Mouse (Mus musculus): ENCODE data around the gene Idh1. TPM values are rescaled to one million over a fixed set of nuclear protein-coding genes. Genes with fewer than 3 reads are reported as not detected.

Gene Idh1
- total and polyA plus RNA-seq, 2 experiments from 2014 or later: 201 to 346 TPM

DNA sequence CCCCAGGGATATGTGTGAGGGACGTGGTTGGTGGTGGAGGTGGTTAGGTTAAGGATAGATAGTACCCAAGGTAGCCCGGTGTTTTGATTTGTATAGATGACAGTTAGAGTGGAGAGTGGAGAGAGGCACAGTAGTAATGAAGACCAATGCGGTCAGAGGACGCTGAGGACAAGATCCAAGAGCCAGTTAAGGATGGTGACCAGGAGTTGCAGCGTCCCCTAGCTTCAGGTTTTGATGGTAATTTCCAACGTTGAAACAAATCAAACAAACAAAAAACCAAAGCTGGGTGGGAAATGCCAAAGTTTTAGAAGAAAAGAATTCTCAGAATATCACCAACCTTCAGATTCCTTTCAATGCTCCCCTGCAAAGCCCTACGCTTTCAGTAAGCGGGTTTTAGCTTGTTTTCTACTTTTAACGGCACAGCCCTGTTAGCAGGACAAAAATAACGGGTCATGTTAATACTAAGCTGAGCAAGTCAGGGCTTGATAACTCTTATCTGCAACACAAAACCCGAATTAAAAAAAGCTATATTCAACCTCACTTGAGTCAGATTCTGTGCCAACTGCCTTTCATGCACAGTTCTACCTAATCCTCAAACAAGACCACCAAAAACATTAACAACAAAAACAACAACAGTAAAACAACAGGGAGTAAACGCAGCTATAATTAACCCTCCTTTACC is 635 bp downstream of the Idh1 start:
- ATAC-seq (no peak), DNase-seq (ENCODE audit: low spot score) (peak; percentile 22)
- H3K4me1 ChIP-seq (ENCODE audit: insufficient read depth, low read length): no peaks in the 10 kb centered on the region; the same call in 1 of the 2 replicates
- peak overlapping the region; percentile 64; the same call in 1 of the 2 replicates for H3K9ac ChIP-seq (replicated peaks; ENCODE audit: low read length)
- 21% methylated on average over 12 of the region's 12 CpGs for WGBS
- no peaks in the 10 kb centered on the region for H3K9me3 ChIP-seq (ENCODE audit: low read length)
- peak; percentile 59 for TF ChIP-seq CTCF (IDR thresholded peaks at IDR 0.05; ENCODE audit: low read depth)
- no peaks in the 10 kb centered on the region for H3K27me3 ChIP-seq (ENCODE audit: insufficient read depth, low read length)
- H3K4me3 ChIP-seq (ENCODE audit: low read length): peak overlapping the region; percentile 93
- 0 out of 2 replicates have a peak overlapping the region, but pooled peaks have one; percentile 32 for H3K27ac ChIP-seq
- H3K4me2 ChIP-seq (ENCODE audit: low read depth, low read length): peak overlapping the region; percentile 66
- H3K36me3 ChIP-seq (ENCODE audit: insufficient read depth, low read length): no peaks in the 10 kb centered on the region

DNA sequence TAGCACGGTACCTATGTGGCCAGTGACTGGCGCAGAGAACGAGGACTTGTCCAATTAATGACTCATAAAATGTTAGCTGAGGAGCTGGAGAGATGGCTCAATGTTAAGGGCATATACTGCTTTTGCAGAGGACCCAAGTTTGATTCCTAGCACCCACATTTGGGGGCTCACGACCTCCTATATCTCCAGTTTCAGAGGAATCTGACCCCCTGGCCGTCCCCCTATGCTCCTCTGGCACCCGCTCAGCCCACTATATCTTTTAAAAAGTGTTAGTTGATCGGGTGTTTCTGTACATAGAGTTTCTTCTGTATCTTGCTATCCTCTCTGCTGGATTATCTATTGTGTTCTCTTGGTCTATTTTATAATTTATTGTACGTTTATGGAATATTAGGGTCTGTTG is 1.3 kb downstream of the Idh1 start:
- Histone ChIP-seq H3K27me3 (ENCODE audit: insufficient read depth, low read length) (no peaks in the 10 kb centered on the region), H3K36me3 (ENCODE audit: insufficient read depth, low read length) (no peaks in the 10 kb centered on the region), H3K4me2 (ENCODE audit: low read depth, low read length) (no peak overlapping the region), H3K4me1 (ENCODE audit: insufficient read depth, low read length) (no peaks in the 10 kb centered on the region; the same call in 1 of the 2 replicates), H3K4me3 (ENCODE audit: low read length) (no peak overlapping the region), H3K9ac (replicated peaks; ENCODE audit: low read length) (no peak overlapping the region), H3K27ac (no peak overlapping the region), H3K9me3 (ENCODE audit: low read length) (no peaks in the 10 kb centered on the region)
- 90% methylated on average over 8 of the region's 8 CpGs for WGBS
- no peak for TF ChIP-seq CTCF (IDR thresholded peaks at IDR 0.05; ENCODE audit: low read depth)
- ATAC-seq (no peak), DNase-seq (ENCODE audit: low spot score) (no peak)

DNA sequence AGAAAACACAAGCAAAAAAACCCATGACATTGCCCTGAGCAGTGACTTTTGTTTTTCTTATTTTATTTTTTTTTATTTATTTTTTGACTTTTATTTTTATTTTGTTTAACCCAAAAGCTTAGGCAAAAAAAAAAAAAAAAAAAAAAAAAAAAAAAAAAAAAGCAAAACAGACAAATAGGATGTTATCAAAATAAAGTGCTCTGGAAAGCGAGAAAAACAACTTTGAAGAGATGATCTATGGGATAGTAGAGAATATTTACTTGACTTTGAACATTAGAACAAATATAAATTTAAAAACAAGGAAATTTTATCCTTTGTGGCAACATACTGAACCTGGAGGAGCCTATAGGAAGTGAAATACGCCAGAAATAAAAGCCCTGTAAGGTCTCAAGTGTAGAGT is 2.3 kb downstream of the Idh1 start:
- Histone ChIP-seq H3K4me3 (ENCODE audit: low read length) (no peak overlapping the region), H3K4me1 (ENCODE audit: insufficient read depth, low read length) (no peaks in the 10 kb centered on the region; the same call in 1 of the 2 replicates), H3K4me2 (ENCODE audit: low read depth, low read length) (no peak overlapping the region), H3K36me3 (ENCODE audit: insufficient read depth, low read length) (no peaks in the 10 kb centered on the region), H3K27me3 (ENCODE audit: insufficient read depth, low read length) (no peaks in the 10 kb centered on the region), H3K27ac (no peak overlapping the region), H3K9me3 (ENCODE audit: low read length) (no peaks in the 10 kb centered on the region), H3K9ac (replicated peaks; ENCODE audit: low read length) (no peak overlapping the region)
- no peak for TF ChIP-seq CTCF (IDR thresholded peaks at IDR 0.05; ENCODE audit: low read depth)
- ATAC-seq: no peak
- DNase-seq (ENCODE audit: low spot score): no peak
- 95% methylated on average over 2 of the region's 2 CpGs for WGBS

DNA sequence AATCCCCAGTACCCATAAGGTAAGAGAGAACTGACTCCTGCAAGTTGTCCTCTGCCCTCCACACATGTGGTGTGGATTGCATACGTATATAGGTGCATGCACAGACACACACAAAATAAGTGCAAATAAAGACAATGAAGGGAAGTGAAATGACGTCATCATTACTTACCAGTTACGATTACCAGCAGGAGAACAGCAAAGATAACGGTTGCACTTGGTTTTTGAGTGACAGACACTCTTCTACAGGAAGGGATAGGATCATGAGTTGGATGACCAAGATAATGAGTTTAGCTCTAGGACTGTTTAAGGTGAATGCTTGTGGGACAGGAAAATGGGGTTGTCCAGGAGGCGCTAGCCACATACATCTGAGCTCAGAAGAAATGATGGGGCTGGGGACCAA is 4.8 kb downstream of the Idh1 start:
- WGBS: 91% methylated on average over 5 of the region's 5 CpGs
- no peak overlapping the region for H3K27ac ChIP-seq
- H3K9ac ChIP-seq (replicated peaks; ENCODE audit: low read length): no peak overlapping the region
- no peaks in the 10 kb centered on the region for H3K36me3 ChIP-seq (ENCODE audit: insufficient read depth, low read length)
- H3K27me3 ChIP-seq (ENCODE audit: insufficient read depth, low read length): no peaks in the 10 kb centered on the region
- peaks cover 7% of the 10 kb centered on the region; the same call in 1 of the 2 replicates for H3K4me1 ChIP-seq (ENCODE audit: insufficient read depth, low read length)
- TF ChIP-seq CTCF (IDR thresholded peaks at IDR 0.05; ENCODE audit: low read depth): no peak
- H3K4me2 ChIP-seq (ENCODE audit: low read depth, low read length): no peak overlapping the region
- H3K4me3 ChIP-seq (ENCODE audit: low read length): no peak overlapping the region
- no peak for ATAC-seq
- no peaks in the 10 kb centered on the region for H3K9me3 ChIP-seq (ENCODE audit: low read length)
- no peak for DNase-seq (ENCODE audit: low spot score)

DNA sequence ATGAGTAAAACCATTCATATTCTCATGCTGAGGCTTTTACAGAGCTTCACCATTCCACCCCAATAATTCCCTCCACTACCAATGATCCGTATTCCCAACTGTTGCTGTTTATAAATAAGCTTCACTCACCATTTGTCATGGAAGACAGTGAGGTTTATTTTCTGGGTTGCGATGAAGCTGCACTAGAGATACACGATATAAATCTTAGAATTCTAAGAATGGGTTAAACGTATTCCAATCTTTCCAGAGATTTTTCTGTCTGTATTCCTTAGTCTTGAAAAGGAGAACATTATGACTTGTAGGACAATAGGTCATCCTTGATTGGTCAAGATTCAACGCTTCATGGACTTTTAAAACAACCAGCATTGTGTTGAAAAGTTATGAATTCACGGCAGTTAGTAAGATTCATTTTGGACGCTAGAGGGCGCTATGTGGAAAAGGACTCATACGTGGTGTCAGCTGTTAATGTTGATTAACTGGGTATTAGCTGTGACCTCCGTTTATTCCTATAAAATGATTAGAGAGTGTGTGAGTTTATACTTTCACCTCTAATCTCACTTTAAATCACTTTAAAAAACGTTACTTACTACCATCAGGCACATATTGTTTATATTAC is 6.6 kb downstream of the Idh1 start:
- H3K27ac ChIP-seq: peak overlapping the region; percentile 92
- no peaks in the 10 kb centered on the region for H3K36me3 ChIP-seq (ENCODE audit: insufficient read depth, low read length)
- H3K9me3 ChIP-seq (ENCODE audit: low read length): no peaks in the 10 kb centered on the region
- DNase-seq (ENCODE audit: low spot score) (peak; percentile 93), ATAC-seq (no peak)
- no peaks in the 10 kb centered on the region for H3K27me3 ChIP-seq (ENCODE audit: insufficient read depth, low read length)
- peak overlapping the region; percentile 81 for H3K9ac ChIP-seq (replicated peaks; ENCODE audit: low read length)
- peak overlapping the region; percentile 91 for H3K4me3 ChIP-seq (ENCODE audit: low read length)
- peaks cover 9% of the 10 kb centered on the region; the same call in 1 of the 2 replicates for H3K4me1 ChIP-seq (ENCODE audit: insufficient read depth, low read length)
- WGBS: 3% methylated on average over 11 of the region's 11 CpGs
- TF ChIP-seq CTCF (IDR thresholded peaks at IDR 0.05; ENCODE audit: low read depth): peak; percentile 83
- H3K4me2 ChIP-seq (ENCODE audit: low read depth, low read length): peak overlapping the region; percentile 87

DNA sequence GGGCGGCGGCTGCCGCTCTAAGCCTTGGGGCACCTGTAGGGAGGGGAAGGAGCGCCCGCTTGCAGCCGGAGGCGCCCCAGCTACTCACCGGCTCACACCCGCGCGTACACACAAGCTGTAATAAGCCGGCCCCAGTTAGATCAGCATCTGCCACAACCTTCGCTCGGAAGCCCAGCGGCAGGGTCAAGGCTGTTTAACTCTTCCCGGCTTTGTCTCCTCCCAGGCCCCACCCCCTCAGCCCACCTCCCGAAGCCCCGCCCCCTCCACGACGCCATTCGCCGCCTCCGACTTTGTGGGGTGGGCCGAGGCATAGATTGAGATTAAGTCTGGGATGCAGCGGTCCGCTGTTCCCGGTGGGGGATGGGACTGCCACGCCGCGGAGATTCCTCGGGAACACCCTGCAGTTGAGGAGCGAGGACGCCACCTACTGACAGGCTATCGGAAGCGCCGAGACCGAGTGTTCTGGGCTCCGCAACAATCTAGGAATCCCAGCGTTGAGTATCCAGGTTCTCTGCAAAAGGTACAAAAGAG is 7.3 kb downstream of the Idh1 start:
- WGBS: under 1% methylated on average over 39 of the region's 39 CpGs
- DNase-seq (ENCODE audit: low spot score): peak; percentile 98

More for the DNA sequence above, 7.3 kb downstream of the Idh1 start:
- H3K4me2 ChIP-seq (ENCODE audit: low read depth, low read length): peak overlapping the region; percentile 87
- peaks cover 9% of the 10 kb centered on the region; the same call in 1 of the 2 replicates for H3K4me1 ChIP-seq (ENCODE audit: insufficient read depth, low read length)
- H3K4me3 ChIP-seq (ENCODE audit: low read length): peak overlapping the region; percentile 91
- ATAC-seq: peak; percentile 96
- TF ChIP-seq CTCF (IDR thresholded peaks at IDR 0.05; ENCODE audit: low read depth): peak; percentile 85
- no peaks in the 10 kb centered on the region for H3K27me3 ChIP-seq (ENCODE audit: insufficient read depth, low read length)
- H3K9ac ChIP-seq (replicated peaks; ENCODE audit: low read length): peak overlapping the region; percentile 81
- no peaks in the 10 kb centered on the region for H3K9me3 ChIP-seq (ENCODE audit: low read length)
- H3K36me3 ChIP-seq (ENCODE audit: insufficient read depth, low read length): no peaks in the 10 kb centered on the region
- H3K27ac ChIP-seq: peak overlapping the region; percentile 92

All from hindbrain, postnatal 0 days (tissue).